Mouse (Mus musculus) subcutaneous adipose tissue, adult 2 months (tissue): ENCODE data around the gene Sim2. TPM values are rescaled to one million over a fixed set of nuclear protein-coding genes. Genes with fewer than 3 reads are reported as not detected.

Experiments used
- polyA plus RNA-seq: library from polyadenylated mRNA; depleted of rRNA; stranded (reverse); fragments of >200 nt; gene quantifications from 2 replicates; pipeline ENCODE4 v1.2.3, GENCODE M21; 2012; ENCODE audit warnings: low replicate concordance; rRNA removed

Gene Sim2
- polyA plus RNA-seq, result not detected in 2 replicates

DNA sequence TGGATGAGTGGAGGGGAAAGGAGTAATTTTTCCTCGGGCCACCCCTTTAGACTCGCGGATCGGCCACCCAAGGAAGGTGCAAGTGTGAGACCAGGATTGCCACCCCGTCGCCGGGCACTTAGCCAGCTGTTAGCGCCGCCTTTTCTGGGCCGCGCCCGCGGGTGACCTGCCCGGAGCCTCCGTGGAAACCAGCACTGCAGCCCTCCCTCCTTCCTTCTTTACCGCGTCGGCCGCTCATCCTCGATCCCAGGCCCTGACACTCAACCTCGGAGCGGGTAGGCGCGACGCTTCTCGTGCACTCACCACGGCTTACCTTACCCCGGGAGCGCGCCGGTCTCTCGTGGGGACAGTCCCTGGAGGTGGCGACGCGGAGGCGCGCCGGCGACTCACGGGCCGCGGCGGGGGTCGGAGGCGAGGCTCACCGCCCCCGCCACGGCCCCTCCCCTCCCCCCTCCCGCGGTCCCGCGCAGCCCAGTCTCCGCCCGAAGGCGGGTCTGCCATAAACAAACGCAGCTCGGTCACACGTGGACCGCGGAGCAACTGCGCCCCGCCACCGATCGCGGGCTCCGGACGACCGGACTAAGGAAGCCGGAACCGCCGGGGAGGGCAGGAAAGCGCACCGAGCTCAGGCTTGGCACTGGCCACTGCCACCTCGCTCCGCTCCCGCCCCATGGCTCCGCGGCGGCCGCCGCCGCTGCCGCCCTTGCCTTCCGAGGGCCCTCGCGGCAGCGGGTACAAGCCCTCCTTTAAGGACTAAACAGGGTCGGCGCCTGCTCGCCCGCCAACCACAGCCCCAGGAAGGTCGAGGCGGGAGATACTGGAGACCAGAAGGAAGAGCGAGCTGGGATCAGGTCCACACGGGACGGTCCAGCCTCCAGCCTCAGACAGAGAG is at the start of gene Sim2:
TSS of gene Sim2 (plus strand) at position 221 of the 892 bp plus-strand sequence.

Other genes with a start within 250 kb of the Sim2 start
- 1.4 and 11.4 TPM in 2 replicates for gene Chaf1b, start 201.0 kb upstream of the Sim2 start, polyA plus RNA-seq
- gene Cldn14, start 76.1 kb upstream of the Sim2 start, polyA plus RNA-seq, result 0.10 TPM in 1 of 2 replicates, not detected in the other
- 16.0 and 16.1 TPM in 2 replicates for gene Hlcs, start 228.6 kb downstream of the Sim2 start, polyA plus RNA-seq
- 2.8 and 4.4 TPM in 2 replicates for gene Ripply3, start 243.5 kb downstream of the Sim2 start, polyA plus RNA-seq